ENCODE assay signal across 19 mouse cellular contexts in genomic region chr1:193004581-193004980, GRCm38 (mm10). TPM values are rescaled to one million over a fixed set of nuclear protein-coding genes. Genes with fewer than 3 reads are reported as not detected.
DNase-seq lines count a peak whose midpoint lies in the region; ATAC-seq lines count a peak whose summit lies in the region.
"Had no signal": no experiment of that assay in that cellular context is flagged by ENCODE, and none has a peak within 500 bp of the region (broad histone marks: within the 10 kb centered on the region; RNA-seq: fewer than 3 reads in every experiment).

No protein-coding gene starts in this region.

- no peak overlapping the region for H3K4me2 ChIP-seq in kidney, embryonic 15.5 days
- no peak overlapping the region for H3K4me2 ChIP-seq in liver, embryonic 15.5 days
- no peak overlapping the region for H3K4me2 ChIP-seq in liver, embryonic 12.5 days
- H3K4me2 ChIP-seq: embryonic facial prominence, embryonic 15.5 days; heart, embryonic 13.5 days had no signal

- WGBS in kidney, embryonic 15.5 days = 90% methylated on average over 1 of the region's 1 CpGs
- WGBS in liver, embryonic 15.5 days (ENCODE audit: insufficient replicate concordance) = 91% methylated on average over 1 of the region's 1 CpGs
- 81% methylated on average over 1 of the region's 1 CpGs for WGBS in liver, embryonic 12.5 days (ENCODE audit: insufficient replicate concordance)

- peak; percentile 11 to 12 for DNase-seq in kidney, adult 8-10 months
- peak; percentile 19 for DNase-seq in layer of hippocampus, adult 9-11 months
- no peak for DNase-seq in layer of hippocampus, postnatal 14 days (ENCODE audit: low spot score in 2 of 2)
- DNase-seq: adrenal gland, postnatal 14 days; embryo, embryonic 11 days; gastrocnemius, adult 2 months; gastrocnemius, postnatal 25 days; heart, postnatal 36 days had no signal

- H3K27ac ChIP-seq in kidney, embryonic 15.5 days = no peak overlapping the region
- 0 out of 2 replicates have a peak overlapping the region, but pooled peaks have one; percentile 49 for H3K27ac ChIP-seq in liver, embryonic 15.5 days (replicated peaks)
- no peak overlapping the region for H3K27ac ChIP-seq in liver, embryonic 12.5 days
- H3K27ac ChIP-seq: embryonic facial prominence, embryonic 15.5 days; forebrain, embryonic 10.5 days; gastrocnemius, adult 2 months; heart, embryonic 13.5 days had no signal

- H3K27me3 ChIP-seq in kidney, embryonic 15.5 days = no peaks in the 10 kb centered on the region
- no peaks in the 10 kb centered on the region for H3K27me3 ChIP-seq in liver, embryonic 15.5 days
- no peaks in the 10 kb centered on the region for H3K27me3 ChIP-seq in liver, embryonic 12.5 days (replicated peaks)
- H3K27me3 ChIP-seq: CH12.LX; embryonic facial prominence, embryonic 15.5 days; heart, embryonic 13.5 days; Patski had no signal

- no peaks in the 10 kb centered on the region for H3K36me3 ChIP-seq in kidney, embryonic 15.5 days
- H3K36me3 ChIP-seq in liver, embryonic 15.5 days (replicated peaks) = no peaks in the 10 kb centered on the region
- H3K36me3 ChIP-seq in liver, embryonic 12.5 days = 0 out of 2 replicates have a peak, but pooled peaks cover 13% of the 10 kb centered on the region
- H3K36me3 ChIP-seq: embryonic facial prominence, embryonic 15.5 days; forebrain, embryonic 10.5 days; heart, embryonic 13.5 days had no signal

- no peak for ATAC-seq in kidney, embryonic 15.5 days (replicated peaks; ENCODE audit: low FRiP score)
- no peak for ATAC-seq in liver, embryonic 15.5 days (ENCODE audit: insufficient read depth)
- ATAC-seq in liver, embryonic 12.5 days = no peak
- ATAC-seq: activated CD4-positive, CD25-positive, alpha-beta regulatory T cell, adult 4 months; forebrain, embryonic 14.5 days; Patski had no signal

- H3K9me3 ChIP-seq in kidney, embryonic 15.5 days (replicated peaks) = no peaks in the 10 kb centered on the region
- H3K9me3 ChIP-seq in liver, embryonic 15.5 days (replicated peaks) = no peaks in the 10 kb centered on the region
- H3K9me3 ChIP-seq in liver, embryonic 12.5 days (replicated peaks) = no peaks in the 10 kb centered on the region
- H3K9me3 ChIP-seq: embryonic facial prominence, embryonic 15.5 days; forebrain, embryonic 10.5 days; heart, embryonic 13.5 days had no signal

- no peak overlapping the region for H3K4me3 ChIP-seq in kidney, embryonic 15.5 days (replicated peaks)
- no peak overlapping the region for H3K4me3 ChIP-seq in liver, embryonic 15.5 days (replicated peaks)
- no peak overlapping the region for H3K4me3 ChIP-seq in liver, embryonic 12.5 days
- H3K4me3 ChIP-seq: embryonic facial prominence, embryonic 15.5 days; erythroblast, embryonic 14.5 days; forebrain, embryonic 10.5 days; gastrocnemius, adult 2 months; heart, embryonic 13.5 days had no signal

- no peak overlapping the region for H3K9ac ChIP-seq in kidney, embryonic 15.5 days
- H3K9ac ChIP-seq in liver, embryonic 15.5 days = no peak overlapping the region
- no peak overlapping the region for H3K9ac ChIP-seq in liver, embryonic 12.5 days
- H3K9ac ChIP-seq: embryonic facial prominence, embryonic 15.5 days; heart, embryonic 13.5 days had no signal

- no peaks in the 10 kb centered on the region for H3K4me1 ChIP-seq in kidney, embryonic 15.5 days
- peaks cover 63% of the 10 kb centered on the region for H3K4me1 ChIP-seq in liver, embryonic 15.5 days (replicated peaks)
- H3K4me1 ChIP-seq in liver, embryonic 12.5 days = peaks cover 74% of the 10 kb centered on the region
- H3K4me1 ChIP-seq: embryonic facial prominence, embryonic 15.5 days; forebrain, embryonic 10.5 days; heart, embryonic 13.5 days had no signal

RNA-seq across cellular contexts. Expression of gene Syt14, which starts 31.0 kb away (rescaled TPM):
- polyA plus RNA-seq in kidney, embryonic 15.5 days (2015; fragmentation: Nextera tagmentation; extraction: Ambion mirVana) = 1.5 and 1.6 TPM in 2 replicates
- total RNA-seq in layer of hippocampus, postnatal 14 days (2021) = 10 to 100 TPM; 20.5 to 22.4 TPM
- polyA plus RNA-seq in liver, embryonic 15.5 days (2015; fragmentation: Nextera tagmentation; extraction: Ambion mirVana) = 5.8 and 6.1 TPM in 2 replicates
- 5.5 and 6.0 TPM in 2 replicates for polyA plus RNA-seq in liver, embryonic 12.5 days (2016; fragmentation: Nextera tagmentation; extraction: Ambion mirVana)
- total RNA-seq: CH12.LX had no signal

Comparison
In these comparisons a context has a peak if more than half of its experiments do, and no peak if none do; other contexts are left out.
1. DNase-seq: peak in kidney, adult 8-10 months (2 of 2) and layer of hippocampus, adult 9-11 months (single experiment); none in layer of hippocampus, postnatal 14 days (0 of 2).